Mouse (Mus musculus): ENCODE results near the gene Nipbl.
"Not testable (repeated sequence)": the region's sequence is repeated elsewhere in the genome, so short reads cannot be mapped to it uniquely, and the experiment has no call there.

The Nipbl gene

GRCm38 (mm10) chr15:8294150-8294549 is 150.1 kb downstream of the Nipbl start:
- DNase-seq (ENCODE audit: low spot score) = no peak

GRCm38 (mm10) chr15:8291251-8291650 is 153.0 kb downstream of the Nipbl start:
- DNase-seq (ENCODE audit: low spot score) = no peak

DNA sequence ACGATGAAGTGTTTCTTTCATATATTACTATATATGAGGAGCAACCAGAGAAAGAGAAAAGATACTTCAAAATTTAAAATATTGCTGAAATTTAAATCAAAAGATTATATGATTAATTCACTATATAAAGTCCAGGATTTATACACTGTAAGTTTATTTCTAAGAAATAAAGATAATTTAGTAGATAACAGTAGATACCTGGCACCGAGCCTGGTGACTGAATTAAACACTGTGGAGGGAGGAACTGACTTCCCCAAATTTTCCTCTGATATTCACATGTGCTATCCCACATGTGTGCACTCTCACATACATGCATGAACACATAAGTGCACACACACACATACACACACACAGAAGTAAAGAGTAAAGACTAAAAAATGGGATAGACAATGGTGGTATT is 162.1 kb downstream of the Nipbl start:
- no peak for DNase-seq (ENCODE audit: low spot score)

- DNase-seq (ENCODE audit: low spot score) = no peak
Measured at GRCm38 (mm10) chr15:8281701-8282100, 162.6 kb downstream of the Nipbl start.

DNA sequence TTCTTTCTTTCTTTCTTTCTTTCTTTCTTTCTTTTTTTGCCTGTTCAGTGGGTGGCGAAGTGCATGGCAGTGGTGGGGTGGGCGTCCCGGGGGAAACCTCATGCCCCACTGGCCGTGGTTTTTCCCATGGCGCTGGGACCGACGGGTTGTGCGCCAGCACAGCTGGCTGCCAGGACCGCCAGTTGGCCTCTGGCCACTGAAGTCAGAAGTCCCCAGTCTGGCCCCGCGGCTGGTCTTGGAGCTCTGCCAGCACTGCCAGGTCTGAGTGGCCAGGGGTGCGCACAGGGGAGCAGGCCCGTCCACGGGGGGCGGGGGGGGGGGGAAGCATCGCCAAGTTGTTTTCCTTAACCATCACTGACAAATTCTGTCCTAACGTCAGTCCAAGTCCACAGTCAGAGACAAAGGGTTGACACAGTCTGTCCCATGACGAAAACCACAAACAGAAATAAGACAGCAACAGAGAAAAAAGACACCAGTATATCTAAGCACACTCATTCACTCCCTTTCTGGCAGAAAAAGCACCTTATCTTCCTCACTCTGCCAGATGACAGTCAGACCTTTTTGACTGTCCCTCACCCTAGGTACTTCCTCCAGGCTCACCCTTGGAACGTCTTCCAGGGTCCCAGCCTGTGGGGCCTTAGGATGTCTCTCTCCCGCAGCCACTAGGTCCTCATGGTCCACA is 164.2 kb downstream of the Nipbl start:
- DNase-seq (ENCODE audit: low spot score) = no peak

DNA sequence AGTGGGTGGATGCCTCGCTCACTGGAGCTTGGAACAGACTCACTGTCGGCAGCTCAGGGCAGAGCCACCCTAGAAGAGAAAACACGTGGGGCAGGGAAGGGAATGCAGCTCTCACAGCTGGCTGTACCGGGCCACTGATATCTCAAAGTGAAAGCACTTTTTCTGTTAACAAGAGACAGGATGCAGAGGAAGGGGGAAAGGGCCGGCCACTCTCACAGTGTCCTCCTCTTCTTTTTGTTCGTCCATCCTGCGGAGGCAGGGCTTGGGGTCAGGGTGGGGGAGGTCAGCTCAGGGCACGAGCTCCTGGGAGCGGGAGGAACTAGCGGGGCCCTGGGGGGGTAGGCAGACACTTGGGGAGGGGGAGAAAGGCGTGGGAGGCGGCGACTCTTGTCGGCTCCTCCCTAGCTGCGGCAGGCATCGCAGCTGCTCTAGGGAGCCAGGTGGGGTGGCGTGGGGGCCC is 164.9 kb downstream of the Nipbl start:
- no peak for DNase-seq (ENCODE audit: low spot score)

DNA sequence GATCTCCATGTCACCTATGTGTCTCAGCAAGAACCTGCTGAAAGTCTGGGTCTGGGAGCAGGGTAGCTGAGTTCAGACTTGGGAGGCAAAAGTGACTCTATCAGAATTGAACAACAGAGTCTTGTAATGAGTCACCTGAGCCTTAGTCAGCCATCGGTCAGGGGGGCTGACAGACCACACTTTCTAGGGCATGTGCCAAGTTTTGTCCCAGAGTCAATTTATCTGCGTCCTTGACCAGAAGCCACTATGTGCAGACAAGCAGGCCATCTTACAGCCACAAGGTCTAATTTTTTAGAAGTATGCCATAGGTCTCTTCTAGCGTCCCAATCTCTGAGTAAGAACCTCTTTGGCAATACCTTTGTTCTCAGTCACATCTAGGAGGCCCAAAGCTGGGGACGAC is 166.3 kb downstream of the Nipbl start:
- not testable (repeated sequence) for DNase-seq (ENCODE audit: low spot score)

DNA sequence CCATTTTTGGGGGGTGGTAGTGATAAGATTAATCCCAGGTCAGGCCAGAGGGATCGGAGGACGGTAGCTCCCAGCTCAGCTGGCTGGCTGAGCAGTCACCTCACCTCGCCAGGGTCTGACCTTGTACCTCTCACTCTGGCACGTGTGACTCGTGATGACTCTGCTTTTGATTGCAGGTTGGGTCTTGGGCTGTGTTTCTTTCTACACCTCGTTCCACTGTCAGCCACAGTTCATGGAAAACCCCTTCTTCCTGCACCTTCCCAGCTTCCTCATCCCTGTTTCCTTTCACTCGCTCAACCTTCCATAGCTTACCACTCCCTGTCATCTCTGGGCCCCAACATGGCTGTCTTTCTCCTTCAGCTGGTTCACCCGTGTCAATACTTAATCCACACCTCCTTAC is 172.3 kb downstream of the Nipbl start:
- no peak for DNase-seq (ENCODE audit: low spot score)

DNA sequence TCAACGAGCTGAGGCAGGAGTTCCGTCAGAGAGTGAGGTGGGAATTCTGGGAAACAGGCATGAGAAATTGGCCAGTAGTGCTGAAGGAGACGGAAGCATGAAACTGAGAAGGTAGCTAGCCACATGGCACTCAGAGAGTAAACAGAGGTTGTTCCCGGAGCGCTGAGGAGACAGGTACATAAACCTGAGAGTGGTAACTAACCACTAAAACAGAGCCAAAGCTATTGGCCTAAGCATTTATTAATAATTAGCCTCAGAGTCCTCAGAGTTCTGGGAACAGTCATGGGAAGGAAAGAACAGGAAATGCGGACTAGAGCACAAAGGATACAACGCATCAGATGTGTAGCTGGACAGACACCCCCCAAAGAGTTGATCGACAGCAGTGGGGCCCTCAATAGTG is 176.0 kb downstream of the Nipbl start:
- DNase-seq (ENCODE audit: low spot score) = no peak

DNA sequence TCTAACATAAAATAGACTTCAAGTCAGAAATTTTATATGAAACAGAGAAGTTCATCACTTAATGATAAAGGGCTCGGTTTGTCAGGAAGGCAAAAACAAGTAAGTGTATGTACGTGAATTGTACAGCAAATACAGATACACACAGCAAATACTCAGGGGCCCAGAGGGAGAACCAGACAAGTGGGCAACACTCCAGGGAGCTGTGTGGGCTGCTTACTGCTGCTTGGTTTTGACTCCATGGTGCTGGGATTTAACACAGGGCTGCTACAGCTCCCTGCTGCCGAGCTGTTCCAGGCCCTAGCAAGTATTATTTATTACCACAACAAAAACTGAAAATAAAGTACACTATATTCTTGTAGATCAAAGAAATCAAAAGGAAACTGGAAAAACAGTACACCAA is 177.1 kb downstream of the Nipbl start:
- no peak for DNase-seq (ENCODE audit: low spot score)

GRCm38 (mm10) chr15:8265946-8266345 is 178.3 kb downstream of the Nipbl start:
- no peak for DNase-seq (ENCODE audit: low spot score)
